Mouse (Mus musculus): ENCODE data around the gene Lta. TPM values are rescaled to one million over a fixed set of nuclear protein-coding genes. Genes with fewer than 3 reads are reported as not detected.

The Lta gene
- total and polyA plus RNA-seq, 2 experiments from 2014 or later = 0.47 to 0.85 TPM

GRCm38 (mm10) chr17:35154616-35155015, 50.5 kb downstream of the Lta start:
- peaks cover 96% of the 10 kb centered on the region for H3K36me3 ChIP-seq (ENCODE audit: insufficient read depth, low read length)
- H3K4me1 ChIP-seq (ENCODE audit: insufficient read depth, low read length) = no peaks in the 10 kb centered on the region
- no peak overlapping the region for H3K9ac ChIP-seq (replicated peaks; ENCODE audit: low read length)
- H3K4me2 ChIP-seq (ENCODE audit: low read depth, low read length) = no peak overlapping the region
- DNase-seq (ENCODE audit: low spot score) (no peak), ATAC-seq (no peak)
- H3K9me3 ChIP-seq (ENCODE audit: low read length) = no peaks in the 10 kb centered on the region
- no peak overlapping the region for H3K27ac ChIP-seq
- H3K27me3 ChIP-seq (ENCODE audit: insufficient read depth, low read length) = no peaks in the 10 kb centered on the region
- TF ChIP-seq CTCF (IDR thresholded peaks at IDR 0.05; ENCODE audit: low read depth) = no peak
- no peak overlapping the region for H3K4me3 ChIP-seq (ENCODE audit: low read length)
- 64% methylated on average over 7 of the region's 7 CpGs for WGBS

- ATAC-seq = no peak
- no peak overlapping the region for H3K4me2 ChIP-seq (ENCODE audit: low read depth, low read length)
- 92% methylated on average over 4 of the region's 4 CpGs for WGBS
- H3K9me3 ChIP-seq (ENCODE audit: low read length) = no peaks in the 10 kb centered on the region
- H3K36me3 ChIP-seq (ENCODE audit: insufficient read depth, low read length) = peaks cover 96% of the 10 kb centered on the region
- no peak for TF ChIP-seq CTCF (IDR thresholded peaks at IDR 0.05; ENCODE audit: low read depth)
- no peak overlapping the region for H3K4me3 ChIP-seq (ENCODE audit: low read length)
- H3K4me1 ChIP-seq (ENCODE audit: insufficient read depth, low read length) = no peaks in the 10 kb centered on the region
- no peak overlapping the region for H3K9ac ChIP-seq (replicated peaks; ENCODE audit: low read length)
- DNase-seq (ENCODE audit: low spot score) = no peak
- H3K27me3 ChIP-seq (ENCODE audit: insufficient read depth, low read length) = no peaks in the 10 kb centered on the region
- no peak overlapping the region for H3K27ac ChIP-seq
Observed at GRCm38 (mm10) chr17:35153931-35154330, 51.2 kb downstream of the Lta start.

Small RNA genes within 50 kb of the gene (microRNA-seq; reads per million reads assigned to microRNA genes)
- gene Mir6973a (0 reads per million in 2 experiments), gene Mir6974 (0 to 0.36 reads per million in 2 experiments), gene Mir6975 (0.36 to 3.0 reads per million in 2 experiments), gene Mir8094 (0 to 0.35 reads per million in 2 experiments)

Other genes starting within 250 kb of the Lta start
Only the 30 nearest of the 39 such genes appear.
- 0.65 and 2.1 TPM in 2 replicates for gene Sapcd1, start 177.3 kb downstream of the Lta start, total RNA-seq (2014; rRNA removed)
- 2.4 and 2.7 TPM in 2 replicates for gene Sapcd1, start 177.3 kb downstream of the Lta start, polyA plus RNA-seq (2015; fragmentation: Nextera tagmentation; extraction: Ambion mirVana)
- 1.1 and 6.4 TPM in 2 replicates for gene Msh5, start 158.6 kb downstream of the Lta start, total RNA-seq (2014; rRNA removed)
- gene Msh5, start 158.6 kb downstream of the Lta start, polyA plus RNA-seq (2015; fragmentation: Nextera tagmentation; extraction: Ambion mirVana) = 2.2 and 3.1 TPM in 2 replicates
- 56.9 and 59.5 TPM in 2 replicates for gene Clic1, start 155.4 kb downstream of the Lta start, total RNA-seq (2014; rRNA removed)
- gene Clic1, start 155.4 kb downstream of the Lta start, polyA plus RNA-seq (2015; fragmentation: Nextera tagmentation; extraction: Ambion mirVana) = 81.9 and 88.5 TPM in 2 replicates
- gene Ddah2, start 146.3 kb downstream of the Lta start, total RNA-seq (2014; rRNA removed) = 216 and 228 TPM in 2 replicates
- 322 and 331 TPM in 2 replicates for gene Ddah2, start 146.3 kb downstream of the Lta start, polyA plus RNA-seq (2015; fragmentation: Nextera tagmentation; extraction: Ambion mirVana)
- gene Ly6g6c, start 140.0 kb downstream of the Lta start, total RNA-seq (2014; rRNA removed) = not detected in 2 replicates
- not detected in 2 replicates for gene Ly6g6c, start 140.0 kb downstream of the Lta start, polyA plus RNA-seq (2015; fragmentation: Nextera tagmentation; extraction: Ambion mirVana)
- gene Mpig6b, start 139.2 kb downstream of the Lta start, total RNA-seq (2014; rRNA removed) = not detected in 2 replicates
- 0.18 TPM in 2 replicates for gene Mpig6b, start 139.2 kb downstream of the Lta start, polyA plus RNA-seq (2015; fragmentation: Nextera tagmentation; extraction: Ambion mirVana)
- gene Ly6g6e, start 128.4 kb downstream of the Lta start, total RNA-seq (2014; rRNA removed) = not detected in 2 replicates
- gene Ly6g6e, start 128.4 kb downstream of the Lta start, polyA plus RNA-seq (2015; fragmentation: Nextera tagmentation; extraction: Ambion mirVana) = 0.44 TPM in 1 of 2 replicates, not detected in the other
- gene Ly6g6d, start 127.3 kb downstream of the Lta start, total RNA-seq (2014; rRNA removed) = 0.78 TPM in 1 of 2 replicates, not detected in the other
- gene Ly6g6d, start 127.3 kb downstream of the Lta start, polyA plus RNA-seq (2015; fragmentation: Nextera tagmentation; extraction: Ambion mirVana) = 1.3 and 1.9 TPM in 2 replicates
- gene Ly6g6f, start 119.7 kb downstream of the Lta start, total RNA-seq (2014; rRNA removed) = not detected in 2 replicates
- gene Ly6g6f, start 119.7 kb downstream of the Lta start, polyA plus RNA-seq (2015; fragmentation: Nextera tagmentation; extraction: Ambion mirVana) = 0.26 TPM in 1 of 2 replicates, not detected in the other
- gene Abhd16a, start 116.1 kb downstream of the Lta start, total RNA-seq (2014; rRNA removed) = 129 and 158 TPM in 2 replicates
- gene Abhd16a, start 116.1 kb downstream of the Lta start, polyA plus RNA-seq (2015; fragmentation: Nextera tagmentation; extraction: Ambion mirVana) = 121 TPM in 2 replicates
- gene Ly6g5c, start 97.1 kb downstream of the Lta start, total RNA-seq (2014; rRNA removed) = not detected in 2 replicates
- gene Ly6g5c, start 97.1 kb downstream of the Lta start, polyA plus RNA-seq (2015; fragmentation: Nextera tagmentation; extraction: Ambion mirVana) = not detected in 2 replicates
- gene Ly6g5b, start 89.9 kb downstream of the Lta start, total RNA-seq (2014; rRNA removed) = 1.7 and 2.0 TPM in 2 replicates
- gene Ly6g5b, start 89.9 kb downstream of the Lta start, polyA plus RNA-seq (2015; fragmentation: Nextera tagmentation; extraction: Ambion mirVana) = 0.76 and 1.2 TPM in 2 replicates
- 13.1 and 14.1 TPM in 2 replicates for gene Gpank1, start 83.9 kb downstream of the Lta start, total RNA-seq (2014; rRNA removed)
- 18.1 and 19.1 TPM in 2 replicates for gene Gpank1, start 83.9 kb downstream of the Lta start, polyA plus RNA-seq (2015; fragmentation: Nextera tagmentation; extraction: Ambion mirVana)
- gene Csnk2b, start 83.3 kb downstream of the Lta start, total RNA-seq (2014; rRNA removed) = 257 and 289 TPM in 2 replicates
- 332 and 350 TPM in 2 replicates for gene Csnk2b, start 83.3 kb downstream of the Lta start, polyA plus RNA-seq (2015; fragmentation: Nextera tagmentation; extraction: Ambion mirVana)
- 14.0 and 29.7 TPM in 2 replicates for gene D17H6S53E, start 79.0 kb downstream of the Lta start, total RNA-seq (2014; rRNA removed)
- gene D17H6S53E, start 79.0 kb downstream of the Lta start, polyA plus RNA-seq (2015; fragmentation: Nextera tagmentation; extraction: Ambion mirVana) = 9.4 and 11.6 TPM in 2 replicates
- gene Apom, start 73.3 kb downstream of the Lta start, total RNA-seq (2014; rRNA removed) = 0.37 TPM in 1 of 2 replicates, not detected in the other
- gene Apom, start 73.3 kb downstream of the Lta start, polyA plus RNA-seq (2015; fragmentation: Nextera tagmentation; extraction: Ambion mirVana) = 0.35 TPM in 1 of 2 replicates, not detected in the other
- gene Bag6, start 70.2 kb downstream of the Lta start, total RNA-seq (2014; rRNA removed) = 320 and 368 TPM in 2 replicates
- gene Bag6, start 70.2 kb downstream of the Lta start, polyA plus RNA-seq (2015; fragmentation: Nextera tagmentation; extraction: Ambion mirVana) = 50.0 and 55.8 TPM in 2 replicates
- 218 and 223 TPM in 2 replicates for gene Prrc2a, start 40.5 kb downstream of the Lta start, total RNA-seq (2014; rRNA removed)
- 92.6 and 99.2 TPM in 2 replicates for gene Prrc2a, start 40.5 kb downstream of the Lta start, polyA plus RNA-seq (2015; fragmentation: Nextera tagmentation; extraction: Ambion mirVana)
- gene Aif1, start 29.3 kb downstream of the Lta start, total RNA-seq (2014; rRNA removed) = 0.21 and 2.4 TPM in 2 replicates
- gene Aif1, start 29.3 kb downstream of the Lta start, polyA plus RNA-seq (2015; fragmentation: Nextera tagmentation; extraction: Ambion mirVana) = 9.5 and 10.9 TPM in 2 replicates
- 10.8 and 25.0 TPM in 2 replicates for gene Lst1, start 16.9 kb downstream of the Lta start, total RNA-seq (2014; rRNA removed)
- 8.0 and 8.7 TPM in 2 replicates for gene Lst1, start 16.9 kb downstream of the Lta start, polyA plus RNA-seq (2015; fragmentation: Nextera tagmentation; extraction: Ambion mirVana)
- 1.6 TPM in 1 of 2 replicates, not detected in the other for gene Ltb, start 10.9 kb downstream of the Lta start, total RNA-seq (2014; rRNA removed)
- 1.2 and 1.8 TPM in 2 replicates for gene Ltb, start 10.9 kb downstream of the Lta start, polyA plus RNA-seq (2015; fragmentation: Nextera tagmentation; extraction: Ambion mirVana)
- 0.18 and 0.52 TPM in 2 replicates for gene Tnf, start 3.3 kb downstream of the Lta start, total RNA-seq (2014; rRNA removed)
- gene Tnf, start 3.3 kb downstream of the Lta start, polyA plus RNA-seq (2015; fragmentation: Nextera tagmentation; extraction: Ambion mirVana) = 0.09 TPM in 1 of 2 replicates, not detected in the other
- gene Gm16181, start 15.5 kb upstream of the Lta start, total RNA-seq (2014; rRNA removed) = not detected in 2 replicates
- 0.40 TPM in 1 of 2 replicates, not detected in the other for gene Gm16181, start 15.5 kb upstream of the Lta start, polyA plus RNA-seq (2015; fragmentation: Nextera tagmentation; extraction: Ambion mirVana)
- gene Atp6v1g2, start 28.3 kb upstream of the Lta start, total RNA-seq (2014; rRNA removed) = 91.0 and 114 TPM in 2 replicates
- 180 and 183 TPM in 2 replicates for gene Atp6v1g2, start 28.3 kb upstream of the Lta start, polyA plus RNA-seq (2015; fragmentation: Nextera tagmentation; extraction: Ambion mirVana)
- gene Nfkbil1, start 30.4 kb upstream of the Lta start, total RNA-seq (2014; rRNA removed) = 15.5 and 15.9 TPM in 2 replicates
- gene Nfkbil1, start 30.4 kb upstream of the Lta start, polyA plus RNA-seq (2015; fragmentation: Nextera tagmentation; extraction: Ambion mirVana) = 11.4 and 12.9 TPM in 2 replicates
- gene Ddx39b, start 36.4 kb upstream of the Lta start, total RNA-seq (2014; rRNA removed) = 259 and 266 TPM in 2 replicates
- gene Ddx39b, start 36.4 kb upstream of the Lta start, polyA plus RNA-seq (2015; fragmentation: Nextera tagmentation; extraction: Ambion mirVana) = 326 and 341 TPM in 2 replicates
- gene H2-D1, start 57.4 kb upstream of the Lta start, total RNA-seq (2014; rRNA removed) = 74.3 and 83.8 TPM in 2 replicates
- gene H2-D1, start 57.4 kb upstream of the Lta start, polyA plus RNA-seq (2015; fragmentation: Nextera tagmentation; extraction: Ambion mirVana) = 141 and 146 TPM in 2 replicates
- gene H2-Q1, start 115.1 kb upstream of the Lta start, total RNA-seq (2014; rRNA removed) = 0.42 and 0.68 TPM in 2 replicates
- gene H2-Q1, start 115.1 kb upstream of the Lta start, polyA plus RNA-seq (2015; fragmentation: Nextera tagmentation; extraction: Ambion mirVana) = 1.4 and 1.5 TPM in 2 replicates
- gene H2-Q2, start 136.9 kb upstream of the Lta start, total RNA-seq (2014; rRNA removed) = 9.7 and 17.7 TPM in 2 replicates
- 7.8 and 12.7 TPM in 2 replicates for gene H2-Q2, start 136.9 kb upstream of the Lta start, polyA plus RNA-seq (2015; fragmentation: Nextera tagmentation; extraction: Ambion mirVana)
- gene H2-Q4, start 174.3 kb upstream of the Lta start, total RNA-seq (2014; rRNA removed) = 3.6 and 5.3 TPM in 2 replicates
- gene H2-Q4, start 174.3 kb upstream of the Lta start, polyA plus RNA-seq (2015; fragmentation: Nextera tagmentation; extraction: Ambion mirVana) = 1.2 and 1.9 TPM in 2 replicates